Mouse (Mus musculus) spleen, adult 2 months (tissue): ENCODE measurements around the gene Tmem106b.

ENCODE experiments used
- CTCF ChIP-seq: fragments of 200-500 bp; IDR thresholded peaks from 2 replicates; pipeline ENCODE4 v1.5.1; 2011; ENCODE audit warnings: mild to moderate bottlenecking, inconsistent platforms; ENCODE audit not compliant: insufficient read depth, insufficient read length, insufficient replicate concordance; ENCODE audit errors: extremely low read depth
- POLR2A ChIP-seq: fragments of 200-500 bp; IDR thresholded peaks from 2 replicates; pipeline ENCODE4 v1.6.1; 2011; ENCODE audit warnings: low read depth, low read length, inconsistent platforms

DNA sequence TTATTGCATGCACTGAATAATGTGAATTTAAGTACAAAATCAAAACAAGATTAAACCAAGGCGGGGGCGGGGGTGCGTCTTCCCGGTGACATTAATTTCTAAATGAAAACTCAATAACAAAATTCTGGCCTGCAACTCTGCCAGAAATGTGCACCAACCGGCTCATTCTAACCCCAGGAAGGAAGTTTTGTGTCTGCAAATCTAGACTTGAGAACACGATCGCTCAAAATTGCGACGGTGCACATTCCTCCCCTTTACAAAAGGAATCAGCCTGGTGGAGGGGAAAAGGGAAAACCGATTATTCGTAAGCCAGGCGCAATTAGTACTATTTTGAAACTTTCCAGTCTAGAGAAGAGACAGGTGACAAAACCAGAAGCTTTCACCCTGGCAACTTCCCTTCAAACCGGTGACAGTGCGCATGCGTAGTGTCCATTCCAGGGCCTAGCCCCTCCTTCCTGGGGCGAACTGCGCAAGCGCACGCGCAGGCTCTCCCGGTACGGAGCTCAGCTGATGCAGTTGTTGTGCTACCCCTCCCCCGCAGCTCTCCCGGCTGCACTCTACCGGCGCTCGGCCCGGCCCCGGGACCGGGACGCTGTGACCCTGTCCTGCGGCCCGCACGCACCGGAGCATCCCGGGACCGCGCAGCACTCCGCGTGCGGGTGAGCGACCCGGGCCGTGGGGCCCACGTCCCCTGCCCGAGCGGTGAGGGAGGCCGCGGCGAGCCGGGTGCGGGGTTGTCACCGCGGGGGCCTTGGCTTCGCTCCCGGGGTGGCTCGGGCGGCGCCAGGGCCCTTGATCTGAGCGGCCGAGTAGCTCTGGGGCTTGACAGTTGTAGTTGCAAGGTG, at the start of gene Tmem106b:
- TF ChIP-seq POLR2A (peak; percentile 42), CTCF (no peak)
